Mouse (Mus musculus) myocyte (in vitro differentiated cells): ENCODE data around the gene Taf15.

Experiments
- CEBPB ChIP-seq: IDR thresholded peaks from 2 replicates; pipeline ENCODE4 v1.6.1; 2011; ENCODE audit warnings: mild to moderate bottlenecking, moderate library complexity; ENCODE audit not compliant: poor library complexity, insufficient read depth, severe bottlenecking
- E2F4 ChIP-seq: IDR thresholded peaks from one replicate; pipeline ENCODE4 v1.6.1; 2011; ENCODE audit warnings: mild to moderate bottlenecking, control low read depth, moderate library complexity; ENCODE audit not compliant: insufficient read depth
- MAX ChIP-seq: IDR thresholded peaks from one replicate; pipeline ENCODE4 v1.6.1; 2011; ENCODE audit warnings: low read depth, mild to moderate bottlenecking, control low read depth
- MYOD1 ChIP-seq, 3 experiments: IDR thresholded peaks; one replicate each; pipeline ENCODE4 v1.6.1; 2011; ENCODE audit warnings: control low read depth in 2 of 3, low read depth in 2 of 3, mild to moderate bottlenecking in 2 of 3, moderate library complexity in 1 of 3; ENCODE audit not compliant: insufficient read length in 2 of 3, control insufficient read depth in 1 of 3
- MYOG ChIP-seq, 3 experiments: IDR thresholded peaks; one replicate each; pipeline ENCODE4 v1.6.1; 2011; ENCODE audit warnings: control low read depth in 2 of 3, low read depth in 2 of 3, mild to moderate bottlenecking in 2 of 3; ENCODE audit not compliant: insufficient read length in 2 of 3, control insufficient read depth in 1 of 3, insufficient read depth in 1 of 3
- POLR2A ChIP-seq: IDR thresholded peaks from one replicate; pipeline ENCODE4 v1.6.1; 2011; ENCODE audit warnings: low read depth, mild to moderate bottlenecking, control low read depth, moderate library complexity; ENCODE audit not compliant: insufficient read length
- POLR2AphosphoS2 ChIP-seq: IDR thresholded peaks from one replicate; pipeline ENCODE4 v1.6.1; 2011; ENCODE audit warnings: low read depth, control low read depth; ENCODE audit not compliant: insufficient read length
- REST ChIP-seq: IDR thresholded peaks from one replicate; pipeline ENCODE4 v1.6.1; 2011; ENCODE audit warnings: mild to moderate bottlenecking, control low read depth, moderate library complexity; ENCODE audit not compliant: insufficient read depth, insufficient read length
- SRF ChIP-seq: IDR thresholded peaks from one replicate; pipeline ENCODE4 v1.6.1; 2011; ENCODE audit warnings: low read depth; ENCODE audit not compliant: control insufficient read depth, insufficient read length
- TCF12 ChIP-seq: IDR thresholded peaks from one replicate; pipeline ENCODE4 v1.6.1; 2011; ENCODE audit warnings: mild to moderate bottlenecking, control low read depth; ENCODE audit not compliant: poor library complexity, insufficient read depth, severe bottlenecking
- TCF3 ChIP-seq: IDR thresholded peaks from one replicate; pipeline ENCODE4 v1.6.1; 2011; ENCODE audit warnings: low read depth, control low read depth; ENCODE audit not compliant: insufficient read length
- USF1 ChIP-seq: IDR thresholded peaks from one replicate; pipeline ENCODE4 v1.6.1; 2011; ENCODE audit warnings: low read depth, mild to moderate bottlenecking, control low read depth, moderate library complexity

DNA sequence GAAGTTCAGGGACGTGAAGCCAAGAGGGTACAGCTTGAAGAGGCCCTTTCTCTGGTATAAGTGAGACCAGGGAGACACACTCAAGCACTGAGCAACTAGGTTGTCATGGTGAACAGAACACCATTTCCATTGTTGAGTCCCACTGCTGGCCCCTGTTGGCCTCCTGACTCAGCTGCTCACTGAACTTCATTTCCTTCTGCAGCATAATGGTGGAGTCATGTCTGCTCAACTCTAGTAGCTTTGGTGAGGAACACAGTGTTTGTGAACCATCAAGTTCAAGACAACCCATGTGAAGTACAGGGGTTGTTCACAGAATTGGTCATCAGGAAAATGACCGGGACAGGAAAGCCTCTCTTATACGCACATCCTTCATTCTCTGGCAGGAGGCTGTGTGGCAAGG is 49.2 kb downstream of the Taf15 start, which contains the start of gene Heatr9:
- TF ChIP-seq POLR2A (no peak), MAX (no peak), POLR2AphosphoS2 (no peak), MYOD1 (IDR thresholded peaks at IDR 0.05; ENCODE audit: control insufficient read depth in 1 of 3, insufficient read length in 2 of 3, low read depth in 2 of 3) (no peak), MYOG (IDR thresholded peaks at IDR 0.05; ENCODE audit: control insufficient read depth in 1 of 3, insufficient read depth in 1 of 3, insufficient read length in 2 of 3, low read depth in 2 of 3) (no peak), E2F4 (no peak), CEBPB (no peak), REST (no peak), USF1 (no peak), TCF3 (no peak), TCF12 (no peak), SRF (no peak)
